Mouse (Mus musculus) midbrain, postnatal 0 days (tissue): ENCODE data around the gene Cnpy1. TPM values are rescaled to one million over a fixed set of nuclear protein-coding genes. Genes with fewer than 3 reads are reported as not detected.

ENCODE experiments used
- ATAC-seq: fragments of 200-750 bp; cut with Nextera tagmentation; 2 replicates; pipeline ENCODE4 v1.8.0; 2017; ENCODE audit warnings: moderate number of reproducible peaks, mild to moderate bottlenecking, moderate TSS enrichment, moderate library complexity; ENCODE audit not compliant: low FRiP score
- DNase-seq: peaks from one replicate; pipeline ENCODE4 v3.0.0-alpha.2; 2015; ENCODE audit warnings: low spot score
- H3K27ac ChIP-seq: fragments of 300-500 bp; sonication (generic); 2 replicates; pipeline ENCODE4 v1.5.1; 2014; ENCODE audit warnings: low read depth, mild to moderate bottlenecking, low read length, mixed read lengths
- H3K27me3 ChIP-seq: fragments of 300-500 bp; sonication (generic); 2 replicates; pipeline ENCODE4 v1.6.1; 2014; ENCODE audit warnings: low read length, control low read depth, mixed read lengths; ENCODE audit not compliant: insufficient read depth
- H3K36me3 ChIP-seq: fragments of 300-500 bp; sonication (generic); 2 replicates; pipeline ENCODE4 v1.6.1; 2014; ENCODE audit warnings: low read length, control low read depth, mixed read lengths; ENCODE audit not compliant: insufficient read depth
- H3K4me1 ChIP-seq: fragments of 300-500 bp; sonication (generic); 2 replicates; pipeline ENCODE4 v1.6.1; 2014; ENCODE audit warnings: mild to moderate bottlenecking, control low read depth, antibody characterized with exemption, low read length, mixed read lengths; ENCODE audit not compliant: insufficient read depth
- H3K4me2 ChIP-seq: fragments of 300-500 bp; sonication (generic); 2 replicates; pipeline ENCODE4 v1.6.1; 2014; ENCODE audit warnings: low read depth, mild to moderate bottlenecking, low read length, mixed read lengths; ENCODE audit not compliant: poor library complexity, severe bottlenecking
- H3K4me3 ChIP-seq: fragments of 300-500 bp; sonication (generic); 2 replicates; pipeline ENCODE4 v1.5.1; 2014; ENCODE audit warnings: low read depth, mild to moderate bottlenecking, low read length, moderate library complexity
- H3K9ac ChIP-seq: fragments of 300-500 bp; sonication (generic); replicated peaks from 2 replicates; pipeline ENCODE4 v1.6.1; 2014; ENCODE audit warnings: mild to moderate bottlenecking, low read length, moderate library complexity, mixed read lengths; ENCODE audit not compliant: poor library complexity, severe bottlenecking
- H3K9me3 ChIP-seq: fragments of 300-500 bp; sonication (generic); 2 replicates; pipeline ENCODE4 v1.6.1; 2016; ENCODE audit warnings: low read length, control low read depth
- CTCF ChIP-seq: IDR thresholded peaks from 2 replicates; pipeline ENCODE4 v1.5.1; 2016; ENCODE audit warnings: antibody characterized with exemption, mild to moderate bottlenecking
- WGBS: fragments of 180-500 bp; shearing (Covaris S2); extraction: QIAGEN DNeasy Blood & Tissue Kit; methylation state at CpG from one replicate; pipeline ENCODE4 v1.1.7; 2014; 5-methylcytosine and 5-hydroxymethylcytosine counted together
- polyA plus RNA-seq: library from polyadenylated mRNA; unstranded; fragments of >200 nt; fragmentation: Nextera tagmentation; extraction: Ambion mirVana; gene quantifications from 2 replicates; pipeline ENCODE4 v1.2.1, GENCODE M21; 2015
- total RNA-seq: library from RNA; depleted of rRNA; stranded (reverse); fragments of >200 nt; gene quantifications from 2 replicates; pipeline ENCODE4 v1.2.3, GENCODE M21; 2014

The Cnpy1 gene
- total and polyA plus RNA-seq, 2 experiments from 2014 or later = 14.6 to 47.0 TPM

- DNase-seq (no peak), ATAC-seq (no peak)
- no peak for TF ChIP-seq CTCF
- Histone ChIP-seq H3K9me3 (no peaks in the 10 kb centered on the region), H3K9ac (no peak overlapping the region), H3K27ac (no peak overlapping the region), H3K4me2 (no peak overlapping the region), H3K4me1 (no peaks in the 10 kb centered on the region), H3K4me3 (no peak overlapping the region), H3K36me3 (no peaks in the 10 kb centered on the region), H3K27me3 (no peaks in the 10 kb centered on the region)
- WGBS = 89% methylated on average over 5 of the region's 5 CpGs
Measured at GRCm38 (mm10) chr5:28238876-28239275, 6.7 kb downstream of the Cnpy1 start.

GRCm38 (mm10) chr5:28238152-28238551 lies 7.5 kb downstream of the Cnpy1 start:
- WGBS = 12% methylated on average over 4 of the region's 4 CpGs
- Histone ChIP-seq H3K27me3 (no peaks in the 10 kb centered on the region), H3K27ac (no peak overlapping the region), H3K4me3 (no peak overlapping the region), H3K9me3 (no peaks in the 10 kb centered on the region), H3K4me2 (no peak overlapping the region), H3K36me3 (no peaks in the 10 kb centered on the region), H3K4me1 (no peaks in the 10 kb centered on the region), H3K9ac (no peak overlapping the region)
- DNase-seq (peak; percentile 39), ATAC-seq (peak; percentile 65; the same call in 1 of the 2 replicates)
- peak; percentile 65 for TF ChIP-seq CTCF

GRCm38 (mm10) chr5:28237715-28238114 lies 7.9 kb downstream of the Cnpy1 start:
- Histone ChIP-seq H3K4me3 (no peak overlapping the region), H3K9ac (no peak overlapping the region), H3K4me1 (no peaks in the 10 kb centered on the region), H3K27ac (no peak overlapping the region), H3K27me3 (no peaks in the 10 kb centered on the region), H3K36me3 (no peaks in the 10 kb centered on the region), H3K4me2 (no peak overlapping the region), H3K9me3 (no peaks in the 10 kb centered on the region)
- 60% methylated on average over 2 of the region's 2 CpGs for WGBS
- DNase-seq (no peak), ATAC-seq (no peak)
- no peak for TF ChIP-seq CTCF

- no peak overlapping the region for H3K27ac ChIP-seq
Measured at GRCm38 (mm10) chr5:28237055-28237454, 8.6 kb downstream of the Cnpy1 start.

GRCm38 (mm10) chr5:28236098-28236497 lies 9.5 kb downstream of the Cnpy1 start:
- Histone ChIP-seq H3K4me3 (no peak overlapping the region), H3K36me3 (no peaks in the 10 kb centered on the region), H3K27me3 (no peaks in the 10 kb centered on the region), H3K4me1 (no peaks in the 10 kb centered on the region), H3K9me3 (no peaks in the 10 kb centered on the region), H3K4me2 (no peak overlapping the region), H3K9ac (no peak overlapping the region), H3K27ac (no peak overlapping the region)
- WGBS = 16% methylated on average over 6 of the region's 6 CpGs
- TF ChIP-seq CTCF = no peak
- ATAC-seq (no peak), DNase-seq (no peak)

More at GRCm38 (mm10) chr5:28237055-28237454, 8.6 kb downstream of the Cnpy1 start:
- ATAC-seq (0 out of 2 replicates have a peak, but pooled peaks have one; percentile 31), DNase-seq (peak; percentile 84)
- Histone ChIP-seq H3K36me3 (no peaks in the 10 kb centered on the region), H3K9ac (no peak overlapping the region), H3K4me3 (no peak overlapping the region), H3K9me3 (no peaks in the 10 kb centered on the region), H3K4me1 (no peaks in the 10 kb centered on the region), H3K4me2 (no peak overlapping the region), H3K27me3 (no peaks in the 10 kb centered on the region)
- 22% methylated on average over 4 of the region's 4 CpGs for WGBS
- peak; percentile 37 for TF ChIP-seq CTCF

GRCm38 (mm10) chr5:28232101-28232500 lies 13.5 kb downstream of the Cnpy1 start:
- no peak for DNase-seq

More at GRCm38 (mm10) chr5:28232101-28232500, 13.5 kb downstream of the Cnpy1 start:
- Histone ChIP-seq H3K4me3 (no peak overlapping the region), H3K27me3 (no peaks in the 10 kb centered on the region), H3K36me3 (no peaks in the 10 kb centered on the region), H3K27ac (no peak overlapping the region), H3K9ac (no peak overlapping the region), H3K4me2 (no peak overlapping the region), H3K9me3 (no peaks in the 10 kb centered on the region), H3K4me1 (no peaks in the 10 kb centered on the region)
- ATAC-seq = no peak
- WGBS = 70% methylated on average over 3 of the region's 3 CpGs
- TF ChIP-seq CTCF = no peak
